Mouse (Mus musculus): ENCODE measurements around the gene Psmd8. TPM values are rescaled to one million over a fixed set of nuclear protein-coding genes. Genes with fewer than 3 reads are reported as not detected.
"Not testable (repeated sequence)": the region's sequence is repeated elsewhere in the genome, so short reads cannot be mapped to it uniquely, and the experiment has no call there.

The Psmd8 gene
- polyA plus RNA-seq, 1 experiment from 2014 or later = 277 TPM

- Histone ChIP-seq H3K4me3 (ENCODE audit: low read depth, low read length) (0 out of 2 replicates have a peak overlapping the region, but pooled peaks have one; percentile 30), H3K27me3 (replicated peaks; ENCODE audit: control insufficient read depth, insufficient read depth, low read length) (no peaks in the 10 kb centered on the region; the same call in 1 of the 2 replicates), H3K9ac (ENCODE audit: low read length) (no peak overlapping the region), H3K27ac (ENCODE audit: low read depth) (no peak overlapping the region; the same call in 1 of the 2 replicates), H3K36me3 (ENCODE audit: control insufficient read depth, insufficient read depth, low read length) (no peaks in the 10 kb centered on the region), H3K9me3 (ENCODE audit: control insufficient read depth, low read length) (no peaks in the 10 kb centered on the region; the same call in 1 of the 2 replicates), H3K4me1 (replicated peaks; ENCODE audit: control insufficient read depth, insufficient read depth, low read length) (no peaks in the 10 kb centered on the region), H3K4me2 (ENCODE audit: low read length) (peak overlapping the region; percentile 44)
- WGBS = 17% methylated on average over 26 of the region's 26 CpGs
- ATAC-seq (replicated peaks; ENCODE audit: low FRiP score, low TSS enrichment, low read depth) = no peak
- no peak for DNase-seq (ENCODE audit: low spot score)
Observed at GRCm38 (mm10) chr7:29212199-29212765, 31.8 kb upstream of the Psmd8 start.

- Histone ChIP-seq H3K4me3 (ENCODE audit: low read depth, low read length) (peak overlapping the region; percentile 30), H3K4me1 (replicated peaks; ENCODE audit: control insufficient read depth, insufficient read depth, low read length) (no peaks in the 10 kb centered on the region), H3K9ac (ENCODE audit: low read length) (no peak overlapping the region), H3K27me3 (replicated peaks; ENCODE audit: control insufficient read depth, insufficient read depth, low read length) (no peaks in the 10 kb centered on the region; the same call in 1 of the 2 replicates), H3K36me3 (ENCODE audit: control insufficient read depth, insufficient read depth, low read length) (no peaks in the 10 kb centered on the region), H3K9me3 (ENCODE audit: control insufficient read depth, low read length) (no peaks in the 10 kb centered on the region; the same call in 1 of the 2 replicates), H3K4me2 (ENCODE audit: low read length) (peak overlapping the region; percentile 44), H3K27ac (ENCODE audit: low read depth) (peak overlapping the region; percentile 52)
- DNase-seq (ENCODE audit: low spot score) (peak; percentile 91), ATAC-seq (replicated peaks; ENCODE audit: low FRiP score, low TSS enrichment, low read depth) (peak; percentile 85)
- WGBS = 5% methylated on average over 34 of the region's 34 CpGs
Observed at GRCm38 (mm10) chr7:29211415-29212198, 31.1 kb upstream of the Psmd8 start.

- H3K4me2 ChIP-seq (ENCODE audit: low read length) = peak overlapping the region; percentile 44
- not testable (repeated sequence) for H3K9ac ChIP-seq (ENCODE audit: low read length); H3K4me1 ChIP-seq (replicated peaks; ENCODE audit: control insufficient read depth, insufficient read depth, low read length); H3K9me3 ChIP-seq (ENCODE audit: control insufficient read depth, low read length); DNase-seq (ENCODE audit: low spot score); H3K27me3 ChIP-seq (replicated peaks; ENCODE audit: control insufficient read depth, insufficient read depth, low read length); H3K36me3 ChIP-seq (ENCODE audit: control insufficient read depth, insufficient read depth, low read length)
- 19% methylated on average over 15 of the region's 15 CpGs for WGBS
- peak overlapping the region; percentile 52; the same call in 1 of the 2 replicates for H3K27ac ChIP-seq (ENCODE audit: low read depth)
- 0 out of 2 replicates have a peak, but pooled peaks have one; percentile 12 for ATAC-seq (replicated peaks; ENCODE audit: low FRiP score, low TSS enrichment, low read depth)
- peak overlapping the region; percentile 30 for H3K4me3 ChIP-seq (ENCODE audit: low read depth, low read length)
Observed at GRCm38 (mm10) chr7:29211013-29211412, 30.5 kb upstream of the Psmd8 start.

GRCm38 (mm10) chr7:29202577-29202976, 22.1 kb upstream of the Psmd8 start:
- no peak overlapping the region for H3K27ac ChIP-seq (ENCODE audit: low read depth)
- no peak for ATAC-seq (replicated peaks; ENCODE audit: low FRiP score, low TSS enrichment, low read depth)
- 83% methylated on average over 6 of the region's 6 CpGs for WGBS

GRCm38 (mm10) chr7:29194230-29194629, 13.7 kb upstream of the Psmd8 start:
- H3K4me2 ChIP-seq (ENCODE audit: low read length); H3K36me3 ChIP-seq (ENCODE audit: control insufficient read depth, insufficient read depth, low read length); H3K4me3 ChIP-seq (ENCODE audit: low read depth, low read length); DNase-seq (ENCODE audit: low spot score); H3K9me3 ChIP-seq (ENCODE audit: control insufficient read depth, low read length); H3K4me1 ChIP-seq (replicated peaks; ENCODE audit: control insufficient read depth, insufficient read depth, low read length); H3K27ac ChIP-seq (ENCODE audit: low read depth); H3K27me3 ChIP-seq (replicated peaks; ENCODE audit: control insufficient read depth, insufficient read depth, low read length); H3K9ac ChIP-seq (ENCODE audit: low read length): not testable (repeated sequence)
- WGBS = 90% methylated on average over 1 of the region's 1 CpGs
- ATAC-seq (replicated peaks; ENCODE audit: low FRiP score, low TSS enrichment, low read depth) = peak; percentile 53

More at GRCm38 (mm10) chr7:29202577-29202976, 22.1 kb upstream of the Psmd8 start:
- no peaks in the 10 kb centered on the region for H3K27me3 ChIP-seq (replicated peaks; ENCODE audit: control insufficient read depth, insufficient read depth, low read length)
- no peaks in the 10 kb centered on the region for H3K9me3 ChIP-seq (ENCODE audit: control insufficient read depth, low read length)
- H3K4me2 ChIP-seq (ENCODE audit: low read length) = no peak overlapping the region
- no peak for DNase-seq (ENCODE audit: low spot score)
- no peak overlapping the region for H3K4me3 ChIP-seq (ENCODE audit: low read depth, low read length)
- no peak overlapping the region for H3K9ac ChIP-seq (ENCODE audit: low read length)
- no peaks in the 10 kb centered on the region for H3K4me1 ChIP-seq (replicated peaks; ENCODE audit: control insufficient read depth, insufficient read depth, low read length)
- no peaks in the 10 kb centered on the region for H3K36me3 ChIP-seq (ENCODE audit: control insufficient read depth, insufficient read depth, low read length)

GRCm38 (mm10) chr7:29181323-29181722, 822 bp upstream of the Psmd8 start:
- not testable (repeated sequence) for H3K27me3 ChIP-seq (replicated peaks; ENCODE audit: control insufficient read depth, insufficient read depth, low read length); H3K4me2 ChIP-seq (ENCODE audit: low read length); H3K9me3 ChIP-seq (ENCODE audit: control insufficient read depth, low read length); ATAC-seq (replicated peaks; ENCODE audit: low FRiP score, low TSS enrichment, low read depth); DNase-seq (ENCODE audit: low spot score); H3K9ac ChIP-seq (ENCODE audit: low read length); H3K27ac ChIP-seq (ENCODE audit: low read depth); H3K4me3 ChIP-seq (ENCODE audit: low read depth, low read length); H3K36me3 ChIP-seq (ENCODE audit: control insufficient read depth, insufficient read depth, low read length)
- WGBS = 86% methylated on average over 4 of the region's 4 CpGs
- H3K4me1 ChIP-seq (replicated peaks; ENCODE audit: control insufficient read depth, insufficient read depth, low read length) = peaks cover 14% of the 10 kb centered on the region

- H3K4me2 ChIP-seq (ENCODE audit: low read length) = peak overlapping the region; percentile 56
- peak overlapping the region; percentile 97 for H3K4me3 ChIP-seq (ENCODE audit: low read depth, low read length)
- H3K9me3 ChIP-seq (ENCODE audit: control insufficient read depth, low read length) = no peaks in the 10 kb centered on the region
- H3K27ac ChIP-seq (ENCODE audit: low read depth) = no peak overlapping the region
- DNase-seq (ENCODE audit: low spot score) (no peak), ATAC-seq (replicated peaks; ENCODE audit: low FRiP score, low TSS enrichment, low read depth) (peak; percentile 13; the same call in 1 of the 2 replicates)
- no peaks in the 10 kb centered on the region for H3K27me3 ChIP-seq (replicated peaks; ENCODE audit: control insufficient read depth, insufficient read depth, low read length)
- H3K9ac ChIP-seq (ENCODE audit: low read length) = no peak overlapping the region
- H3K4me1 ChIP-seq (replicated peaks; ENCODE audit: control insufficient read depth, insufficient read depth, low read length) = peaks cover 14% of the 10 kb centered on the region
- 42% methylated on average over 5 of the region's 5 CpGs for WGBS
- peaks cover 15% of the 10 kb centered on the region for H3K36me3 ChIP-seq (ENCODE audit: control insufficient read depth, insufficient read depth, low read length)
Observed at GRCm38 (mm10) chr7:29180854-29181236, 344 bp upstream of the Psmd8 start.

GRCm38 (mm10) chr7:29179323-29179722, 1.2 kb downstream of the Psmd8 start:
- Histone ChIP-seq H3K36me3 (ENCODE audit: control insufficient read depth, insufficient read depth, low read length) (peaks cover 30% of the 10 kb centered on the region), H3K4me3 (ENCODE audit: low read depth, low read length) (peak overlapping the region; percentile 97), H3K9ac (ENCODE audit: low read length) (peak overlapping the region; percentile 72), H3K27me3 (replicated peaks; ENCODE audit: control insufficient read depth, insufficient read depth, low read length) (0 out of 2 replicates have a peak, but pooled peaks cover 2% of the 10 kb centered on the region), H3K27ac (ENCODE audit: low read depth) (peak overlapping the region; percentile 40; the same call in 1 of the 2 replicates), H3K4me2 (ENCODE audit: low read length) (peak overlapping the region; percentile 79), H3K4me1 (replicated peaks; ENCODE audit: control insufficient read depth, insufficient read depth, low read length) (peaks cover 14% of the 10 kb centered on the region), H3K9me3 (ENCODE audit: control insufficient read depth, low read length) (no peaks in the 10 kb centered on the region)
- 34% methylated on average over 7 of the region's 7 CpGs for WGBS
- ATAC-seq (replicated peaks; ENCODE audit: low FRiP score, low TSS enrichment, low read depth) (no peak), DNase-seq (ENCODE audit: low spot score) (no peak)

Measured in intestine, embryonic 14.5 days (tissue).